Mouse (Mus musculus): ENCODE data around the gene Gprc5a. TPM values are rescaled to one million over a fixed set of nuclear protein-coding genes. Genes with fewer than 3 reads are reported as not detected.

Gene Gprc5a
- polyA plus RNA-seq, 1 experiment, result 0.06 TPM

DNA sequence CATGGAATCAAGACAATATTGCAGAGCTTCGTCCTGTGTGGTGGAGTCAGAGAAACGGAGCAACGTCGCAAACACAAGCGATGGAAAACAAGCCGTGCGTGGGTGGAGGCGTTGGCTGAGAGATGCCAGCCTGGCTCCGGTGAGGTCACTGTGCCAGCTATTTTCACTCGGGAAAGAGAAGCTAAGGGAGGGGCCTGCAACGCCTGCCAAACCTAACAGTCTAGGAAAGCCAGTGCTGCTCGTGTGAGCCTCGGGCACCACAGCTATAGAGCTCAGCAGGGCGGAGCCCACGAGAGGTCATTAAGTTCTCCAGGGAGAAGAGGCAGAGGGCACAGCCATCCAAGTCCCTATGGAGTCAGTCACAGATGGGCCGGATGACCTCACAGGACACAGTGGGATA is 16.5 kb upstream of the Gprc5a start:
- Histone ChIP-seq H3K4me1 (ENCODE audit: control insufficient read depth, insufficient read depth, low read length) (peaks cover 7% of the 10 kb centered on the region), H3K4me3 (ENCODE audit: control insufficient read depth, low read depth, low read length) (peak overlapping the region; percentile 78), H3K27me3 (ENCODE audit: control insufficient read depth, insufficient read depth, low read length) (no peaks in the 10 kb centered on the region), H3K36me3 (ENCODE audit: control insufficient read depth, insufficient read depth, low read length) (no peaks in the 10 kb centered on the region), H3K27ac (ENCODE audit: control insufficient read depth, insufficient read depth, low read depth, low read length) (no peak overlapping the region)
- no peak for TF ChIP-seq CTCF (IDR thresholded peaks at IDR 0.05; ENCODE audit: control insufficient read depth, insufficient read depth, insufficient replicate concordance, low read depth, low read length)
- no peak for TF ChIP-seq POLR2A (IDR thresholded peaks at IDR 0.05; ENCODE audit: control insufficient read depth, low read depth, low read length)

DNA sequence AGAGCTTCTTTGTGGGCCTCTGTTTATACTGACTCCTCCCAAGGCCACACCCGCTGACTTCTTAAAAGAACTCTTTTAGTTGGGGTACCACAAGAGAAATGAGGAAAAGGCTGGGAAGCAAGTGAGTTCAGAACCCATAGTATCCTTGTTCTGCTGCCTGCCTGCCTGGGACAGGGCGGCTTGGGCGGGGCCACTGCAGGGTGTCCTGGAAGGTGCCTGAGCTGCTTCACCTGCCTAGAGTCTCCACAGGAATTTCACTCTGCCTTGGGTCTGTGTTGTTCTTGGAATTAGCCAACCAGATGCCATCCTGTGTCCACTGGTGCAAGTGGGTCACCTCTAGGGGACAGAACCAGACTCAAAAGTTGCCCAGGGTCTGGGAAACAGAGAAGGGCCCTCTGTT is 11.7 kb upstream of the Gprc5a start:
- H3K27ac ChIP-seq (ENCODE audit: control insufficient read depth, insufficient read depth, low read depth, low read length), result no peak overlapping the region
- TF ChIP-seq CTCF (IDR thresholded peaks at IDR 0.05; ENCODE audit: control insufficient read depth, insufficient read depth, insufficient replicate concordance, low read depth, low read length) (no peak), POLR2A (IDR thresholded peaks at IDR 0.05; ENCODE audit: control insufficient read depth, low read depth, low read length) (no peak)
- H3K27me3 ChIP-seq (ENCODE audit: control insufficient read depth, insufficient read depth, low read length), result no peaks in the 10 kb centered on the region
- H3K4me3 ChIP-seq (ENCODE audit: control insufficient read depth, low read depth, low read length), result no peak overlapping the region
- H3K36me3 ChIP-seq (ENCODE audit: control insufficient read depth, insufficient read depth, low read length), result no peaks in the 10 kb centered on the region
- H3K4me1 ChIP-seq (ENCODE audit: control insufficient read depth, insufficient read depth, low read length), result peaks cover 5% of the 10 kb centered on the region

DNA sequence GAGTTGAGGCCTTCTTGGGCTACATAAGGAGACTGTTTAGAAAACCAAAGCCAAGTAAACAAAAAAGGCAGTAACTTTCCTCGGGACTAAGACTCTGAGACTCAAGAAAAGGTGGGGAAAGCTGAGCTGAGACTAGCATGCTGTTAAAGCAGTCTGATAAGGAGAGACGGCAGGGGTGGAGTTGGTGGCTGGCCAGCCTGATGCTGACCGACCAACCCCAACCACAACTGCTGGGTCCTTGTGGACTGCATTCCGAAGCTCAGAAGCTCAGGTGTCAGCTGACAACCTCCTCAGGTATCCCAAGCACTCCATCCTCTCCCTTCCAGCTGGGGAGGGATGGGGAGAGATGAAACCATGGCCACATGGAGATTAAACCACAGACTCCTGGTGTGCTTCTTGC is 9.6 kb upstream of the Gprc5a start:
- Histone ChIP-seq H3K4me3 (ENCODE audit: control insufficient read depth, low read depth, low read length) (no peak overlapping the region), H3K4me1 (ENCODE audit: control insufficient read depth, insufficient read depth, low read length) (no peaks in the 10 kb centered on the region)
- TF ChIP-seq POLR2A (IDR thresholded peaks at IDR 0.05; ENCODE audit: control insufficient read depth, low read depth, low read length) (no peak), CTCF (IDR thresholded peaks at IDR 0.05; ENCODE audit: control insufficient read depth, insufficient read depth, insufficient replicate concordance, low read depth, low read length) (no peak)

DNA sequence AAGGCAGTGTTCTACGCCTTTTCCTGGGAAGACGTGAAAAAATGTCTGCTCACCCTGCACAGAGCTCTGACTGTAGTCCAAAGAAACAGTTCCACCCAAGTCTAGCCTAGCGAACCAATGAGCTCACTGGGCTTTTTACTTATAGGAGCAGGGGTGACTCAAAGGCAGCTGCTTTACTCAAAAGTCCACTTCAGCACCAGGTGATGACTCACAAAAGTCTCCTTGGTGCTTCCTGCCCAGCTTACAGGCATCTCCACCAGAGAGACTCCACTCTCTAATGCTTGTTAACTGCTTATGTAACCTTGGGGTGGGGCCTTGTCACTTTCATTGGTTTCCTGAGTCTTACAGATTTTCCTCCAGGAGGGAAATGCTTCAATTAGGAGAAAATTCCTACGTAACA is 4.7 kb upstream of the Gprc5a start:
- H3K4me3 ChIP-seq (ENCODE audit: control insufficient read depth, low read depth, low read length), result no peak overlapping the region
- TF ChIP-seq CTCF (IDR thresholded peaks at IDR 0.05; ENCODE audit: control insufficient read depth, insufficient read depth, insufficient replicate concordance, low read depth, low read length) (no peak), POLR2A (IDR thresholded peaks at IDR 0.05; ENCODE audit: control insufficient read depth, low read depth, low read length) (no peak)
- H3K27me3 ChIP-seq (ENCODE audit: control insufficient read depth, insufficient read depth, low read length), result no peaks in the 10 kb centered on the region
- H3K36me3 ChIP-seq (ENCODE audit: control insufficient read depth, insufficient read depth, low read length), result no peaks in the 10 kb centered on the region
- no peaks in the 10 kb centered on the region; the same call in 1 of the 2 replicates for H3K4me1 ChIP-seq (ENCODE audit: control insufficient read depth, insufficient read depth, low read length)
- no peak overlapping the region for H3K27ac ChIP-seq (ENCODE audit: control insufficient read depth, insufficient read depth, low read depth, low read length)

More for the DNA sequence above, 9.6 kb upstream of the Gprc5a start:
- no peak overlapping the region for H3K27ac ChIP-seq (ENCODE audit: control insufficient read depth, insufficient read depth, low read depth, low read length)
- no peaks in the 10 kb centered on the region for H3K36me3 ChIP-seq (ENCODE audit: control insufficient read depth, insufficient read depth, low read length)
- H3K27me3 ChIP-seq (ENCODE audit: control insufficient read depth, insufficient read depth, low read length), result no peaks in the 10 kb centered on the region

DNA sequence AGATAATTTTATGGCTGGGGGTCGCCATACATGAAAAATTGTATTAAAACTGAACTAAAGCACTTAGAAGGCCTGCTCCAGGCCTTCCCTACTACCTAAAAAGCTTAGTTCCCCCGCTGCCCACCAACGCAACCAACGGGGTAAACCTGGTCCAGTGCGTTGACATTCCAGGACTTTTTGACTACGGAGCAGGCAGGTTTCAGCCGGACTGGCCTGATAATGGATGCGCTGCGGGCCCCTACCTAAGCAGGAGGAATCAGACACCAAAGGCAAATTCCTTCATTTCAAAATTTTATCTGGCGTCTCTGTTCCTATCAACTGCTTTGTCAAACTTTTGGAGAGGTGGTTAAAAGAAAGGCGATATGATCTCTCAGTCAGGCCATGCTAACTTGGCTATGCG is 830 bp upstream of the Gprc5a start:
- H3K27ac ChIP-seq (ENCODE audit: control insufficient read depth, insufficient read depth, low read depth, low read length), result no peak overlapping the region
- no peaks in the 10 kb centered on the region for H3K27me3 ChIP-seq (ENCODE audit: control insufficient read depth, insufficient read depth, low read length)
- H3K4me3 ChIP-seq (ENCODE audit: control insufficient read depth, low read depth, low read length), result no peak overlapping the region
- TF ChIP-seq POLR2A (IDR thresholded peaks at IDR 0.05; ENCODE audit: control insufficient read depth, low read depth, low read length), result no peak
- no peak for TF ChIP-seq CTCF (IDR thresholded peaks at IDR 0.05; ENCODE audit: control insufficient read depth, insufficient read depth, insufficient replicate concordance, low read depth, low read length)
- no peaks in the 10 kb centered on the region; the same call in 1 of the 2 replicates for H3K4me1 ChIP-seq (ENCODE audit: control insufficient read depth, insufficient read depth, low read length)
- no peaks in the 10 kb centered on the region for H3K36me3 ChIP-seq (ENCODE audit: control insufficient read depth, insufficient read depth, low read length)

DNA sequence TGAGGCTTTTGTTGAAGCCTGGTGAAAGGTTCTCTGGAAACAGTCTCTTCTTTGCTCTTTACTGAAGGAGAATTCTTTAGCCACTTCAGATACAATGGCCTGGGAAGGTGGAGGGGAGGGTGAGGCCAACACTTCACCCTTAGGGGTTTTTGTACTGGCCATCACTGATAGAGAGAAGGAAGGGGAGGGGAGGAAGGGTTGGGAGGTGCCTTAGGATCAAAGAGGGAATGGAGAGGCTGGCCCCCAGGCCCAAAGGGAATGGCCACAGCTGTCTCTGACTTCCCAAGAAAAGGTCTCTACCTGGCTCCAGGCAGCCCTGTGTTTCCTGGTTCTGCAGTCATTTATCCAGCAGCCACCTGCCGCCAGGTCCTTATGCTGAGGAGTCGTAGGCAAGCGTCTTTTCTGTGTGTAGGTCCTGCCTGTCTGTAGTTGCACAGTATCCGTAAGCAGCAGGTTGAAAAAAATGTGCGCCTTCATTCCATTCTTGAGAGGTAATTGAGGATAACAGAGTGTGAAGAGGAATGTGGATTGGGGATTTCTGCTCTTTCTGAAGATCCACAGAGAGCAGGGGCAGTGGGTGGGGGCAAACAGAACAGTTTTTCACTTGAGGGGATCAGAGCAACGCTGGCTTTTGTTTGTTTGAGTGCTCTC is 1.5 kb downstream of the Gprc5a start:
- Histone ChIP-seq H3K36me3 (ENCODE audit: control insufficient read depth, insufficient read depth, low read length) (no peaks in the 10 kb centered on the region), H3K27ac (ENCODE audit: control insufficient read depth, insufficient read depth, low read depth, low read length) (no peak overlapping the region), H3K27me3 (ENCODE audit: control insufficient read depth, insufficient read depth, low read length) (no peaks in the 10 kb centered on the region), H3K4me3 (ENCODE audit: control insufficient read depth, low read depth, low read length) (no peak overlapping the region), H3K4me1 (ENCODE audit: control insufficient read depth, insufficient read depth, low read length) (no peaks in the 10 kb centered on the region; the same call in 1 of the 2 replicates)
- TF ChIP-seq POLR2A (IDR thresholded peaks at IDR 0.05; ENCODE audit: control insufficient read depth, low read depth, low read length) (no peak), CTCF (IDR thresholded peaks at IDR 0.05; ENCODE audit: control insufficient read depth, insufficient read depth, insufficient replicate concordance, low read depth, low read length) (no peak)

DNA sequence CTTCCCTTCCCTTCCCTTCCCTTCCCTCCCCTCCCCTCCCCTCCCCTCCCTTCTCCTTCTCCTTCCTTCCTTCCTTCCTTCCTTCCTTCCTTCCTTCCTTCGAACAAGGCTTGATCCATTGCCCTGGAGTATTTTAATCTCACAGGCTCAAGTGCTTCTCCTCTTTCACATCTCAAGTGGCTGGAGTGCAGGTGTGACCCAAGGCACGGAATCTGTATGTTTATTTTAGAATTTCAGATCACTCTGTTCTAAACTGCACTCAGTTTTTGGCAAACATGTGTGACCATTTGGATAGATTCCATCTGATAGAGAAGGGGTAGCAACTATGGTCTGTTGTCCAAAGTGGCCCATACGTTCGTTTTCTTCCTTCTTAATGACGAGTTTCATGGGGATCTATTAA is 2.8 kb downstream of the Gprc5a start:
- H3K27ac ChIP-seq (ENCODE audit: control insufficient read depth, insufficient read depth, low read depth, low read length), result no peak overlapping the region
- no peaks in the 10 kb centered on the region; the same call in 1 of the 2 replicates for H3K4me1 ChIP-seq (ENCODE audit: control insufficient read depth, insufficient read depth, low read length)
- H3K27me3 ChIP-seq (ENCODE audit: control insufficient read depth, insufficient read depth, low read length), result no peaks in the 10 kb centered on the region
- no peaks in the 10 kb centered on the region for H3K36me3 ChIP-seq (ENCODE audit: control insufficient read depth, insufficient read depth, low read length)
- TF ChIP-seq CTCF (IDR thresholded peaks at IDR 0.05; ENCODE audit: control insufficient read depth, insufficient read depth, insufficient replicate concordance, low read depth, low read length) (no peak), POLR2A (IDR thresholded peaks at IDR 0.05; ENCODE audit: control insufficient read depth, low read depth, low read length) (no peak)
- no peak overlapping the region for H3K4me3 ChIP-seq (ENCODE audit: control insufficient read depth, low read depth, low read length)

Data from testis, adult 2 months (tissue).